Mouse (Mus musculus) kidney, adult 2 months (tissue): Measurements from ENCODE around the gene Plin4.

Experiments
- CTCF ChIP-seq: fragments of 200-500 bp; conservative IDR thresholded peaks from 2 replicates; pipeline ENCODE4 v1.5.1; 2011; ENCODE audit warnings: low read depth, mild to moderate bottlenecking, control low read depth, low read length, moderate library complexity, mixed read lengths; ENCODE audit not compliant: insufficient read depth, insufficient read length
- POLR2A ChIP-seq: fragments of 200-500 bp; IDR thresholded peaks from one replicate; pipeline ENCODE4 v1.6.1; 2011; ENCODE audit warnings: low read depth, low read length, control low read depth

GRCm38 (mm10) chr17:56098711-56099572, 10.7 kb downstream of the Plin4 start:
- no peak; the same call in 1 of the 2 replicates for TF ChIP-seq CTCF
- no peak for TF ChIP-seq POLR2A
